Mouse (Mus musculus) liver, adult (tissue): Measurements from ENCODE around the gene Sh3bgrl2.

Source experiments
- GATA4 ChIP-seq: IDR thresholded peaks from 2 replicates; pipeline ENCODE4 v1.6.1; 2014; ENCODE audit warnings: mild to moderate bottlenecking, low read length; ENCODE audit not compliant: insufficient replicate concordance

Gene Sh3bgrl2

GRCm38 (mm10) chr9:83630341-83630740 lies 82.2 kb downstream of the Sh3bgrl2 start:
- TF ChIP-seq GATA4 = no peak

GRCm38 (mm10) chr9:83631920-83632319 lies 83.8 kb downstream of the Sh3bgrl2 start:
- TF ChIP-seq GATA4 = no peak

GRCm38 (mm10) chr9:83634703-83635102 lies 86.6 kb downstream of the Sh3bgrl2 start:
- TF ChIP-seq GATA4 = no peak

GRCm38 (mm10) chr9:83635997-83636396 lies 87.9 kb downstream of the Sh3bgrl2 start:
- no peak for TF ChIP-seq GATA4

GRCm38 (mm10) chr9:83643139-83643538 lies 95.0 kb downstream of the Sh3bgrl2 start:
- TF ChIP-seq GATA4 = no peak

- TF ChIP-seq GATA4 = no peak
Measured at GRCm38 (mm10) chr9:83643833-83644232, 95.7 kb downstream of the Sh3bgrl2 start.

GRCm38 (mm10) chr9:83646215-83646614 lies 98.1 kb downstream of the Sh3bgrl2 start:
- TF ChIP-seq GATA4 = no peak

GRCm38 (mm10) chr9:83646691-83647090 lies 98.6 kb downstream of the Sh3bgrl2 start:
- TF ChIP-seq GATA4 = no peak

- TF ChIP-seq GATA4 = no peak
Measured at GRCm38 (mm10) chr9:83647919-83648705, 100.0 kb downstream of the Sh3bgrl2 start.

- no peak for TF ChIP-seq GATA4
Measured at GRCm38 (mm10) chr9:83648733-83649132, 100.6 kb downstream of the Sh3bgrl2 start.

GRCm38 (mm10) chr9:83652015-83652414 lies 103.9 kb downstream of the Sh3bgrl2 start:
- no peak for TF ChIP-seq GATA4

GRCm38 (mm10) chr9:83652590-83653172 lies 104.6 kb downstream of the Sh3bgrl2 start:
- TF ChIP-seq GATA4 = no peak

GRCm38 (mm10) chr9:83654601-83655000 lies 106.5 kb downstream of the Sh3bgrl2 start:
- no peak for TF ChIP-seq GATA4

GRCm38 (mm10) chr9:83656960-83657651 lies 109.0 kb downstream of the Sh3bgrl2 start:
- TF ChIP-seq GATA4 = no peak

GRCm38 (mm10) chr9:83657652-83658002 lies 109.5 kb downstream of the Sh3bgrl2 start:
- TF ChIP-seq GATA4 = no peak

GRCm38 (mm10) chr9:83659081-83659480 lies 111.0 kb downstream of the Sh3bgrl2 start:
- TF ChIP-seq GATA4 = no peak

- TF ChIP-seq GATA4 = no peak
Measured at GRCm38 (mm10) chr9:83661811-83662210, 113.7 kb downstream of the Sh3bgrl2 start.
